Mouse (Mus musculus) embryonic facial prominence, embryonic 15.5 days (tissue): ENCODE results near the gene Trabd2b. TPM values are rescaled to one million over a fixed set of nuclear protein-coding genes. Genes with fewer than 3 reads are reported as not detected.
A peak's percentile ranks its signal among the peaks of the same experiment; 100 is the strongest.

Experiments
- ATAC-seq: fragments of 200-750 bp; cut with Nextera tagmentation; 2 replicates; pipeline ENCODE4 v1.8.0; 2017; ENCODE audit warnings: low read depth, moderate TSS enrichment; ENCODE audit not compliant: insufficient number of reproducible peaks, low FRiP score, low TSS enrichment
- H3K27ac ChIP-seq: fragments of 300-500 bp; sonication (generic); replicated peaks from 2 replicates; pipeline ENCODE4 v1.5.1; 2015; ENCODE audit warnings: mild to moderate bottlenecking, inconsistent platforms
- H3K27me3 ChIP-seq: fragments of 300-500 bp; sonication (generic); 2 replicates; pipeline ENCODE4 v1.6.1; 2015; ENCODE audit warnings: inconsistent platforms
- H3K36me3 ChIP-seq: fragments of 300-500 bp; sonication (generic); 2 replicates; pipeline ENCODE4 v1.6.1; 2015; ENCODE audit warnings: mild to moderate bottlenecking, inconsistent platforms
- H3K4me1 ChIP-seq: fragments of 300-500 bp; sonication (generic); 2 replicates; pipeline ENCODE4 v1.6.1; 2015; ENCODE audit warnings: inconsistent platforms
- H3K4me2 ChIP-seq: fragments of 300-500 bp; sonication (generic); replicated peaks from 2 replicates; pipeline ENCODE4 v1.6.1; 2015; ENCODE audit warnings: mild to moderate bottlenecking, inconsistent platforms
- H3K4me3 ChIP-seq: fragments of 300-500 bp; sonication (generic); replicated peaks from 2 replicates; pipeline ENCODE4 v1.5.1; 2015; ENCODE audit warnings: mild to moderate bottlenecking, inconsistent platforms
- H3K9ac ChIP-seq: fragments of 300-500 bp; sonication (generic); 2 replicates; pipeline ENCODE4 v1.6.1; 2015; ENCODE audit warnings: inconsistent platforms
- H3K9me3 ChIP-seq: fragments of 300-500 bp; sonication (generic); replicated peaks from 2 replicates; pipeline ENCODE4 v1.6.1; 2016; ENCODE audit warnings: inconsistent platforms
- WGBS: fragments of 180-500 bp; shearing (Covaris S2); methylation state at CpG from one replicate; pipeline ENCODE4 v1.1.7; 2015; 5-methylcytosine and 5-hydroxymethylcytosine counted together
- polyA plus RNA-seq: library from polyadenylated mRNA; unstranded; fragments of >200 nt; fragmentation: Nextera tagmentation; extraction: Ambion mirVana; gene quantifications from 2 replicates; pipeline ENCODE4 v1.2.1, GENCODE M21; 2015

Gene Trabd2b
- polyA plus RNA-seq, 1 experiment from 2014 or later = 2.7 TPM

DNA sequence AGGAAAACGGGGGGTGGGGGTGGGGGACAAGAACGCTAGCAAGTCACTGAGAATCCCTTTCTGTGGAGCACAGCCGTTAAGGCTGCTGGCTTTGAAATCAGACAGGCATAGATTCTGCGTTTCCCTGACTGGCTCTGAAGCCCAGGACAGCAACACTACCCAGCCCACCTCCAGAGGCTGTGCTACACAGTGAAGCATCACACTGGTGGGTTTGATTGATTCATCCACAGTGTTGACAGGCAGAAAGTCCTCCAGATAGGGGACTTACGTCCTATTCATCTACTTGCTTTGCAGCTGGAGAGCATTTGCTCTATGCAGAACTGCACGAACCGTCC is 61.5 kb downstream of the Trabd2b start:
- WGBS = 36% methylated on average over 7 of the region's 7 CpGs
- no peak overlapping the region for H3K4me2 ChIP-seq
- H3K9ac ChIP-seq = no peak overlapping the region
- H3K27me3 ChIP-seq = 0 out of 2 replicates have a peak, but pooled peaks cover 4% of the 10 kb centered on the region
- ATAC-seq = no peak
- H3K9me3 ChIP-seq = no peaks in the 10 kb centered on the region
- peaks cover 31% of the 10 kb centered on the region for H3K4me1 ChIP-seq
- no peak overlapping the region for H3K27ac ChIP-seq
- H3K36me3 ChIP-seq = no peaks in the 10 kb centered on the region
- no peak overlapping the region for H3K4me3 ChIP-seq

DNA sequence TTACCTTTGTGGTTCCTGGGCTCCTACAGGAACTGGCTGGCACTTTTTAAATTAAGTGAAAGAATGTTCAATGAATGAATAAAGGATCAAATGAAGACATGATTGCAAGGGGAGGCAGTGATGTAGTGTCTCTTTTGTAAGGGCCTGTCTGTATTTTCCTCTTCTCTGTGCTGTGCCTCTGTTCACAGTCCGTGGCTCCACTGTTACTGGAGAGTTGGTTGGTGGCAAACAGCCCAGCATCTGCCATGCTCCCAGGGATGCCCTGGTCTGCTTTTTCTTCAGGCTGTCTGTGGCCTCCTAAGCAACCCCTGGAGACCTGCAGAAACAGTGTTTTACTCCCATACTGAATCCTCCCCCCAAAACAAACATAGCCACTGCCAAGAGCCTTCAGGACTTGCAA is 63.4 kb downstream of the Trabd2b start:
- no peak for ATAC-seq
- Histone ChIP-seq H3K9me3 (no peaks in the 10 kb centered on the region), H3K4me1 (peaks cover 40% of the 10 kb centered on the region), H3K27me3 (0 out of 2 replicates have a peak, but pooled peaks cover 4% of the 10 kb centered on the region), H3K9ac (no peak overlapping the region), H3K4me3 (no peak overlapping the region), H3K27ac (no peak overlapping the region), H3K4me2 (no peak overlapping the region), H3K36me3 (no peaks in the 10 kb centered on the region)
- 29% methylated on average over 1 of the region's 1 CpGs for WGBS

DNA sequence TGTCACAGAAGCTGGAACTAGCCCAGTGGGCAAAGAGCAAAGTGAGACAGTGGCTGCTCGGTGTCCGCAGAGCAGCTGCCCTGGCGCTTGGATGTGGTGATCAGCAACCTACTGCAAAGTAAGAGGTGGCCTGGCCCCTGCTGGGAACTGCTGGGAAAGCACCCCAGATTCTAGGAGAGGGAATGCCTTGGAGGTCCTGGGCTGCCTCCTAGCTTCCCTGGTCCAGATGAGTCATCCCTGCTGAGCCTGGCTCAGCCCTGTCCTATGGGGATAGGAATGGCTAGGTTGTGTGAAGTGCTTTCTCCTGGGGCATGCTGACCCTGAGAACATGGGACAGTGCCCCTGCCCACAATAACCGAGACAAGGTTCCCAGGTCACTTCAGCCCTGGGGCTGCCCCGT is 65.6 kb downstream of the Trabd2b start:
- ATAC-seq = no peak
- Histone ChIP-seq H3K4me1 (peaks cover 45% of the 10 kb centered on the region), H3K27ac (no peak overlapping the region)

DNA sequence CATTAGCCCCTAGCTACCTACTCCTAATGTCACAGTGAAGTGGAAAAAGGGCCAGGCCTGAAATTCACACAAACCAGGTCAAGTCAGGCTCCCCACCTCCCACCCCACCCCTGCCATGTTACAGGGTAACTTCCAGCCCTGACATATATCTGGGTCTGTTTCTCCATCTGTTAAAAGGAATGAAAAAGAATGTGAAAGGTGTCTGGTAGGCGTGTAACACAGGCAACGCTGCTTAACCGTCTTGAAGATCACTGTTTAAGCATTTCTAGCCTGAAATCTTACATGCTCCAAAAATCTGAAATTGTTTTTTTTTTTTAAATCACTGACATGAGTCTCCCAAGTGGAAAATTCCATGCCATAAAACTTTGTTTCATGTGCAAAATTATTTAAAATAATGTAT is 69.8 kb downstream of the Trabd2b start:
- no peak overlapping the region for H3K9ac ChIP-seq
- H3K27ac ChIP-seq = no peak overlapping the region
- H3K27me3 ChIP-seq = peaks cover 12% of the 10 kb centered on the region; the same call in 1 of the 2 replicates
- H3K4me2 ChIP-seq = no peak overlapping the region
- H3K9me3 ChIP-seq = no peaks in the 10 kb centered on the region
- H3K36me3 ChIP-seq = no peaks in the 10 kb centered on the region
- 65% methylated on average over 3 of the region's 3 CpGs for WGBS
- H3K4me3 ChIP-seq = no peak overlapping the region
- ATAC-seq = no peak
- H3K4me1 ChIP-seq = peaks cover 37% of the 10 kb centered on the region

More for the DNA sequence above, 65.6 kb downstream of the Trabd2b start:
- no peaks in the 10 kb centered on the region for H3K36me3 ChIP-seq
- 0 out of 2 replicates have a peak, but pooled peaks cover 4% of the 10 kb centered on the region for H3K27me3 ChIP-seq
- 55% methylated on average over 5 of the region's 5 CpGs for WGBS
- H3K9ac ChIP-seq = no peak overlapping the region
- no peak overlapping the region for H3K4me3 ChIP-seq
- no peaks in the 10 kb centered on the region for H3K9me3 ChIP-seq
- H3K4me2 ChIP-seq = no peak overlapping the region

DNA sequence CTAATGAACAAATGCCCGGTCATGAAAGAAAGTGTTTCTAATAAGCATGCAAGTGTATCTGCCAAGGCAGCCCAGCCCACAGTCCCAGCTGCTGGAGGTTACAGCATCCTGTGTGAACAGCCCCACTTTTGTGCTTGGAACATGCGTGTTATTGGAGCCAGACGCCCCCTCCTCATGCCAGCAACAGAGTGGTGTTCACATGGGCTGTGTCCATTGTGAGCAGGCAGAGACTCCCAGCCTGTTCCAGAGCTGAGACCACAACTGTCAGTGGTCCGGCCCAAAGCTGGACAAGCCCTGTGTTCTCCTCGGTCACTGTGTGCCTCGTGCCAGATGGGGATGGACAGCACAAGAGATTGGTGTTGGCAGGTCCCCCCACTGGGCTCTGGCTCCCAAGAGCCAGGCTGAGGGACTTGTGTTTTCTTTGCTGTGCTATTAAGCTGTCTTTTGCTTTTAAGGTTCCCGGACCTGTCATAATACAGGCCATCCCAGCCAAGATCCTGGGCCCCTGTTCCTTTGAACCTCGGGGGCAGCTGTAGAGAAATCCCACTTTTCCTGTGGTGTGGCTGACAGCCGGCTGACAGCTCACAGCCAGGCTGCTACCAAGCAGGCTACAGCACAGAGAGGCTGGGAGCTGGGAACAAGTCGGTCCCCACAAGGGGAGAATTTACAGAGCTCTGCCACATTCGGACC is 70.7 kb downstream of the Trabd2b start:
- WGBS = 31% methylated on average over 11 of the region's 11 CpGs
- ATAC-seq = peak; percentile 77

DNA sequence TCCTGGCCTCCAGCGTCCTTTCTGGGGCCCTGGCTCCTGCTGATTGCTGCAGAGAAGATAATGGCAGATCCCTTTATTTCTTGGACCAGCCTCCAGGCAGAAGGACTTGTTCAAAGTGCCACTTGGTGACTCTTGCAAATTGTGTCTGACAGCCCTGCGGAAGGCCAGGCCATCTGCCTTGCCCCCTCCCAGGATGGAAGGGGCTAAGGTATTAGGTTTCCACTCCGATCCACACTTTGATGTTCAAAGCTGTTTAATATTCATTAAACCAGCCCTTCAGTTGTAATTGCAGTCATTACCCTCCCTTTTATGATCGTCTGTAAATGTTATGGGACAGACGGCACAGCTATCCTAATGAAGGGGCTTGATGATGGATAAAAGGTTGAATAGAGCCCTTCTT is 75.0 kb downstream of the Trabd2b start:
- peaks cover 14% of the 10 kb centered on the region for H3K4me1 ChIP-seq
- 38% methylated on average over 5 of the region's 5 CpGs for WGBS
- H3K4me2 ChIP-seq = no peak overlapping the region
- H3K4me3 ChIP-seq = no peak overlapping the region
- H3K9ac ChIP-seq = no peak overlapping the region
- no peak for ATAC-seq
- peaks cover 12% of the 10 kb centered on the region; the same call in 1 of the 2 replicates for H3K27me3 ChIP-seq
- H3K27ac ChIP-seq = no peak overlapping the region
- no peaks in the 10 kb centered on the region for H3K9me3 ChIP-seq
- H3K36me3 ChIP-seq = no peaks in the 10 kb centered on the region

More for the DNA sequence above, 70.7 kb downstream of the Trabd2b start:
- Histone ChIP-seq H3K36me3 (no peaks in the 10 kb centered on the region), H3K4me3 (no peak overlapping the region), H3K9me3 (no peaks in the 10 kb centered on the region), H3K27me3 (peaks cover 12% of the 10 kb centered on the region; the same call in 1 of the 2 replicates), H3K9ac (no peak overlapping the region), H3K4me1 (peaks cover 28% of the 10 kb centered on the region), H3K4me2 (no peak overlapping the region), H3K27ac (peak overlapping the region; percentile 44; the same call in 1 of the 2 replicates)

DNA sequence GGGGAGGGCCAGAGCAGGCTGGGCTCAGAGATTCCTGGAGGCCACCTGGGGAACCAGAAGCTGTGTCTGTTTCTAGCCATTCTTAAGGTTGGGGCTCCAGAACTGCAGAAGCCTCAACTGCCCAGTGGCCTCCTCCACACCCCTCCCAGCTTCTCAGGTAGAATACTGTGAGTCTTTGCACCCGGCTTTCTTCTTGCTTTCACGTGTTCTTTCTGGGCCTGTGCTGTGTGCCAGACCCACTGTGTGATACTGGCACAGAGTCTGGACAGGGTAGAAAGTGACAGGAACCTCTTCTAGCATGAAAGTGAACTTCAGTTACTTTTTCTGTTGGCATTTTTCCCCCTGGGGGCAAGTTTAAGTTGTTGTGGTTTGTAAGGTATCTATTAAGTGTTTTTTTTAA is 77.6 kb downstream of the Trabd2b start:
- Histone ChIP-seq H3K9me3 (no peaks in the 10 kb centered on the region), H3K4me2 (no peak overlapping the region), H3K36me3 (no peaks in the 10 kb centered on the region), H3K27me3 (peaks cover 7% of the 10 kb centered on the region; the same call in 1 of the 2 replicates), H3K4me3 (no peak overlapping the region), H3K4me1 (no peaks in the 10 kb centered on the region), H3K9ac (no peak overlapping the region), H3K27ac (no peak overlapping the region)
- no peak for ATAC-seq
- 77% methylated on average over 2 of the region's 2 CpGs for WGBS

DNA sequence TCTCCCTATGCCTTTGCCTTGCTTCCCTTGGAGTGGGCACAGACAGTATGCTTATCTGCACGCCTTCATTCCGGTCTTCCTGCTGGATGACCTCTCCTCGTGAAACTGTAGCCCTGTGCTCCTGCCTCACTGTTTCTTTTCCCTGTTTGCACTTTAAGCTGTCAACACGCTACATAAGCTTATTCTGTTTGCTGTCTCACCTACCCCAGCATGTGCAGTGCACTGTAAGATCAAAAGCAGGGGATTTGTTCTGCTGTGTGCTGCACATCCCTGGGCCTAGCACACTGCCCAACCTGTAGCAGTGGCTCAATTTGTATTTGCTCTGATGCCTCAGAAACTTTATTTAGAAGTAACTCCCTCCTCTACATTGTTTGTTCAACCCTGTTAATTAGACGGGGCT is 79.5 kb downstream of the Trabd2b start:
- Histone ChIP-seq H3K27me3 (0 out of 2 replicates have a peak, but pooled peaks cover 3% of the 10 kb centered on the region), H3K4me1 (no peaks in the 10 kb centered on the region), H3K27ac (no peak overlapping the region), H3K9me3 (no peaks in the 10 kb centered on the region), H3K4me3 (no peak overlapping the region), H3K36me3 (no peaks in the 10 kb centered on the region), H3K9ac (no peak overlapping the region), H3K4me2 (no peak overlapping the region)
- ATAC-seq = no peak
- WGBS = 70% methylated on average over 5 of the region's 5 CpGs

DNA sequence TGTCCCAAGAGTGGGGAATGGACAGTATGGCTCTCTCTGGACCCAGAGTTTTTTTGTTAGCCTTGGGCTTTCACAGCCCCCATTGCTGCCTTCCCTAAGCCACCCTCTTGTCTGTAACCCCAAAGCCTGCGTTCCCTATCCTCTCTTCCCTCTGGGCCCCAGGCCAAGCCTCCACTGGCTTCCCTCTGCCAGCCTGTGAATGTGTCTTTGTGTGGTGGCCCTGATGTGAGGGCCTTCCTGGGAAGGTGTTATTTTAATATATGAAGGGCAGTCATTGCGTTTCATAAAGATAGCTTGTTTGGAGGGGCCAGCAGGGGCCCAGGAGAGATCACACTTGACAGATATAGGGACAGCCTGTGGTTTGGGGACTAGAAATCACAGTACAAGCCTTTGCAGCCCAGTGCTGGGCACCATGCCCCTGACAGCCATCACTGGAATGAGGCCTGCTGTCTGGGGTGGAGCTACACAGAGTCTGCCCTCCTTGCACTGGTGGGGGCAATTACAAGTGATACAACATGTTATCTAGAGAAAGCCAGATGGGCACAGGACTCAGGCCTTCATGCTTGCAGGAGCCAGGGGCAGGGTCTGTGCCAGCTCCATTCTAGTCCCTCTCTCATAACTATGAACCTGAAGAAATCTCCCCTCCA is 80.5 kb downstream of the Trabd2b start:
- H3K27me3 ChIP-seq = no peaks in the 10 kb centered on the region
- H3K27ac ChIP-seq = no peak overlapping the region
- H3K36me3 ChIP-seq = no peaks in the 10 kb centered on the region
- no peak overlapping the region for H3K4me3 ChIP-seq
- H3K4me1 ChIP-seq = no peaks in the 10 kb centered on the region
- 59% methylated on average over 2 of the region's 2 CpGs for WGBS
- no peak overlapping the region for H3K4me2 ChIP-seq
- ATAC-seq = no peak
- H3K9ac ChIP-seq = no peak overlapping the region
- H3K9me3 ChIP-seq = no peaks in the 10 kb centered on the region

DNA sequence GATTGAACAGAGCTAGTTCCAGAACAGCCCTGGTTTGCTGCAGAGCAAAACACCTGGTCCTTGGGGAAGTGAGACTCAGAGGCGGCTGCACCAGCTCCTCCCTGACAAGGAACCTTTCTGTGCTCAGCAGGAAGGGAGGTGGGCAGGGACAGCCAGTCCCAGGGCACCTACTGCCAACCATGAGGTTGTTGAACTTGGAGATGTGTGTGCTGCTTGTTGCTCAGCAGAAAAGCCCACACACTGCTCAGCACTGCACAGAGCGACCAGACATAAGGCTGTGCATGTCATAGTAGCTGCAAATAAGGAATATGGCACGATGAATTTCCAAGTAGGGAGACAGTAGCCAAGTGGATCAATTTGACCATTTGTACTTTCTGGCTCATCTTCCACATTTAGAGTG is 81.2 kb downstream of the Trabd2b start:
- Histone ChIP-seq H3K4me1 (no peaks in the 10 kb centered on the region), H3K4me2 (no peak overlapping the region), H3K27ac (no peak overlapping the region), H3K36me3 (no peaks in the 10 kb centered on the region), H3K9ac (no peak overlapping the region), H3K9me3 (no peaks in the 10 kb centered on the region), H3K4me3 (no peak overlapping the region), H3K27me3 (no peaks in the 10 kb centered on the region)
- ATAC-seq = no peak
- 76% methylated on average over 3 of the region's 3 CpGs for WGBS

DNA sequence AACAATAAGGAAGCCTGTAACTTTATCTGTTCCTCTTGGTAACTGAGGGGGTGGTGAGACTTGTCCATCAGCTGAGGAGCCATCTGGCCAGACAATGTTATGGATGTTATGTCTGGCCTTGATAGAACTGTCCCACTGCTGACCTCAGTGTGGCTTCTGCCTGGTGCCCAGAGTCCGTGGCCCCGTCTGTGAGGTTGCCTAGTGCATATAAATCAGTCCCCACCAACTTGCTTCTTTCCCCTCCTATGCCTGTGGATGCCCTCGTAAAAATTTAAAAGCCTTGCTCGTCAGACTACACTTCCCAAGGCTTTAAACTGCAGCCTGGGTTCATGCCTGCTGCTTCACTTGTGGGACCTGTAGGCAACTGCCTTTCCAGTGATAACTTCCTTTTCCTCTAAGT is 85.6 kb downstream of the Trabd2b start:
- no peak for ATAC-seq
- no peaks in the 10 kb centered on the region for H3K9me3 ChIP-seq
- WGBS = 78% methylated on average over 4 of the region's 4 CpGs
- H3K9ac ChIP-seq = no peak overlapping the region
- H3K4me3 ChIP-seq = no peak overlapping the region
- no peaks in the 10 kb centered on the region for H3K36me3 ChIP-seq
- no peaks in the 10 kb centered on the region for H3K27me3 ChIP-seq
- no peak overlapping the region for H3K27ac ChIP-seq
- no peaks in the 10 kb centered on the region for H3K4me1 ChIP-seq
- no peak overlapping the region for H3K4me2 ChIP-seq

DNA sequence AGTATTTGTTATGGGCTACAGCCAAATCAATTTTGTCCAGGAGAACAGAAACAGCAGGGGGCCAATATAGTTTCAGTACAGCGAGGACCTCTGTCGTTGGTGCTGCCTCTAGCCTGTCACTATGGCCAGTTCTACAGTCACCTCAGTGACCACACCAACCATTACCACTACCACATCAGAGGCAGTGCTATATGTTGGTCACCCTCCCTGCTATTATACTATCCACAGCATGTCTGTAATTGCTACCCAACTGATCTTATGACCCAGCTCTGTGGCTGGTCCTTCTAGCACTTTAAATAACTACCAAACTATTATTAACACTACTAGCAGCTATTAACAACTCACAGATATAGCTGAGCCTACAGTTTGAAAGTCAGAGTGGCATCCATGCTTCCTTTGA is 87.5 kb downstream of the Trabd2b start:
- no peak overlapping the region for H3K27ac ChIP-seq
- H3K27me3 ChIP-seq = no peaks in the 10 kb centered on the region
- WGBS = 85% methylated on average over 2 of the region's 2 CpGs
- no peak overlapping the region for H3K4me2 ChIP-seq
- no peak for ATAC-seq
- H3K36me3 ChIP-seq = no peaks in the 10 kb centered on the region
- no peaks in the 10 kb centered on the region for H3K9me3 ChIP-seq
- no peaks in the 10 kb centered on the region for H3K4me1 ChIP-seq
- H3K9ac ChIP-seq = no peak overlapping the region
- no peak overlapping the region for H3K4me3 ChIP-seq
